Mouse (Mus musculus): Measurements from ENCODE around the gene Pold1.

DNA sequence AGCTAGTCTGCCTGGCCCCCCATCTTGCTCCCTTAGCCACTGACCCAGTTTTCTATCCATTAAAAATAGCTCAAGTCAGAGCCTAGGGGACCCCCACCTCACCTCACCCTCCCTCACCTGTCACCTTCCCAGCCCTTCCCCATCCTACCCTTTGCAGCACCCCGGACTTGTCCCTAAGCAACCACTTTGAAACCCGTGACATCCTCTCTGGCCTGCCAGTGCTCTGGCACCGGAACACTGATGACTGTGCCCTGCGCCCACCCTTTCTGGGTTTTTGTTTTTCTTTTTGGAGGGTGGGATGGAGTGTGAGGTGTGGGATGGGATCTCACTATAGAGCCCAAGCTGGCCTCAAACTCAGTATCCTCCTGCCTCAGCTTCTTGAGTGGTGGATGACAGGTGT, 49.0 kb upstream of the Pold1 start:
- TF ChIP-seq CTCF (IDR thresholded peaks at IDR 0.05) (no peak), EP300 (IDR thresholded peaks at IDR 0.05) (no peak)

Measured in lung, postnatal 0 days (tissue).